Mouse (Mus musculus) embryonic facial prominence, embryonic 15.5 days (tissue): Measurements from ENCODE around the gene Tmem128. TPM values are rescaled to one million over a fixed set of nuclear protein-coding genes. Genes with fewer than 3 reads are reported as not detected.

Source experiments
- ATAC-seq: fragments of 200-750 bp; cut with Nextera tagmentation; 2 replicates; pipeline ENCODE4 v1.8.0; 2017; ENCODE audit warnings: low read depth, moderate TSS enrichment; ENCODE audit not compliant: insufficient number of reproducible peaks, low FRiP score, low TSS enrichment
- H3K27ac ChIP-seq: fragments of 300-500 bp; sonication (generic); replicated peaks from 2 replicates; pipeline ENCODE4 v1.5.1; 2015; ENCODE audit warnings: mild to moderate bottlenecking, inconsistent platforms
- H3K27me3 ChIP-seq: fragments of 300-500 bp; sonication (generic); 2 replicates; pipeline ENCODE4 v1.6.1; 2015; ENCODE audit warnings: inconsistent platforms
- H3K36me3 ChIP-seq: fragments of 300-500 bp; sonication (generic); 2 replicates; pipeline ENCODE4 v1.6.1; 2015; ENCODE audit warnings: mild to moderate bottlenecking, inconsistent platforms
- H3K4me1 ChIP-seq: fragments of 300-500 bp; sonication (generic); 2 replicates; pipeline ENCODE4 v1.6.1; 2015; ENCODE audit warnings: inconsistent platforms
- H3K4me2 ChIP-seq: fragments of 300-500 bp; sonication (generic); replicated peaks from 2 replicates; pipeline ENCODE4 v1.6.1; 2015; ENCODE audit warnings: mild to moderate bottlenecking, inconsistent platforms
- H3K4me3 ChIP-seq: fragments of 300-500 bp; sonication (generic); replicated peaks from 2 replicates; pipeline ENCODE4 v1.5.1; 2015; ENCODE audit warnings: mild to moderate bottlenecking, inconsistent platforms
- H3K9ac ChIP-seq: fragments of 300-500 bp; sonication (generic); 2 replicates; pipeline ENCODE4 v1.6.1; 2015; ENCODE audit warnings: inconsistent platforms
- H3K9me3 ChIP-seq: fragments of 300-500 bp; sonication (generic); replicated peaks from 2 replicates; pipeline ENCODE4 v1.6.1; 2016; ENCODE audit warnings: inconsistent platforms
- WGBS: fragments of 180-500 bp; shearing (Covaris S2); methylation state at CpG from one replicate; pipeline ENCODE4 v1.1.7; 2015; 5-methylcytosine and 5-hydroxymethylcytosine counted together
- polyA plus RNA-seq: library from polyadenylated mRNA; unstranded; fragments of >200 nt; fragmentation: Nextera tagmentation; extraction: Ambion mirVana; gene quantifications from 2 replicates; pipeline ENCODE4 v1.2.1, GENCODE M21; 2015

Tmem128 gene
- polyA plus RNA-seq, 1 experiment from 2014 or later, result 67.8 TPM

DNA sequence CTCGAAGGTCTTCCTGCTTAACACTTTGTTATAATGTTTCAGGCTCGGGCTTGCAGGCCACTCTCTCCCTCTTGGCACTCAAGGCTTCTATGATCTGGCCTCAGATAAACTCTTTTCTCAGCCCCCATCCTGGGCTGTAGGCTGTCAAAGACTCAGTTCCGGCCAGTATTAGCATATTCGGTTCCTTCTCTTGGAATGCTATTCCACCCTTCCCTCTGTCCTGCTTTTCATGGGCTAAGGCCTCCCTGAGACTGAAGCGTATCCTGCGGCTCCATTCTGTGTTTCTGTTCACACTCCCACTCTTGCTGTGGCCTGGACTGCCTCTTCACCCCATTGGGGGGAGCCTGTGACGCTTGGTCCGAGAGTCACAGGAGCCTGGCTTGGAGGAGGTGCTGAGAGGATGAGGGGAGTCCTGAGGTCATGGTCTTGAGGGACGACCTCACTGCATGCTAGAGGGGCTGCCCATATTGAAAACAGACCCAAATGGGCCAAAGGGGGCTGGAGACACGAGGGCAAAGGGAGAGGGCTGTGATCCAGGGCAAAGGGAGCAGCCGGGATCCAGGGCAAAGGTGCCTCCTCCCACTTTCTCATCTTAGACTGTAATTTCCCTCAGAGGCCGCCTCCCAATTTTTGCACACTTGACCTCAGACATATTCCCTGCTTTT, 18.1 kb downstream of the Tmem128 start:
- Histone ChIP-seq H3K4me2 (peak overlapping the region; percentile 52), H3K9me3 (no peaks in the 10 kb centered on the region), H3K27ac (no peak overlapping the region), H3K27me3 (peaks cover 66% of the 10 kb centered on the region), H3K36me3 (no peaks in the 10 kb centered on the region), H3K4me1 (peaks cover 20% of the 10 kb centered on the region), H3K9ac (no peak overlapping the region), H3K4me3 (peak overlapping the region; percentile 32)
- no peak for ATAC-seq
- WGBS, result 17% methylated on average over 12 of the region's 12 CpGs

DNA sequence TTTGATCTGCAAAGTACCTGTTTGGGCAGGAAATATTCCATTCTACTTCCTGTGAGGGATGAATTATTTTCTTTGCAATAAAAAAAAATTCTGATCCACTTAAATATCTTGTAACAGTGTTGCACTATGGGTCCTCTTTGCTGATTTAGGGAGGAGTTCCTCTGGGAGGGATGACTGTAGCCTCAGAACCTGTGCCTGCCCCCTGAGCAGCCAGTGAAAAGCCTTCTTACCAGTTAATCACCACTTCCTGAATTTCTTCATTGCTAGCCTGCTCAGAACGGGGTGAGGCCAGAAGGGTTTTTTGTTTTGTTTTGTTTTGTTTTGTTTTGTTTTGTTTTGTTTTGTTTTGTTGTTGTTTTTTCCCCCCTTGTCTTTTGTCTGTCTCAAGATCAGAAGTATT, 20.1 kb downstream of the Tmem128 start:
- 23% methylated on average over 1 of the region's 1 CpGs for WGBS
- Histone ChIP-seq H3K27me3 (peaks cover 53% of the 10 kb centered on the region), H3K4me3 (no peak overlapping the region), H3K27ac (no peak overlapping the region), H3K4me1 (peaks cover 20% of the 10 kb centered on the region), H3K4me2 (no peak overlapping the region), H3K36me3 (no peaks in the 10 kb centered on the region), H3K9me3 (no peaks in the 10 kb centered on the region), H3K9ac (no peak overlapping the region)
- ATAC-seq, result no peak

DNA sequence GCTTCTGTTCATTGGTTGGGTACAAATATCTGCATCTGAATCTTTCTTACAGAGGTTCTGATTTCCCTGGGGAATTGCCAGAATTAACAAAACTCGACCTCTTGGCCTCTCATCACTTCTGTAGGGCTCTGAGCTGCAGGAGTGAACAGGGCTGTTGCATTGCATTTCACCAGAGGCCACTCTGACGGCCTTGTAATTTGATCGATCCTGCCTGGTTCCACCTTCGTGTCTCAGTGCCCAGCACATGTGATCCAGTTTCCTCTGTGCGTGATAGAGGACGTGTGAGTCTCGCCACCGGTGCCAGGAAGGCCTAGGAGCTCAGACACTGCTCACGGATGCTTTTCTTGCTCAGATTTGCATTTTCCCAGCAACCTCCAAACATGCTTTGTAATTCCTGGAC, 25.7 kb downstream of the Tmem128 start:
- Histone ChIP-seq H3K4me1 (no peaks in the 10 kb centered on the region), H3K9ac (no peak overlapping the region), H3K27ac (no peak overlapping the region), H3K9me3 (no peaks in the 10 kb centered on the region), H3K27me3 (peaks cover 1% of the 10 kb centered on the region; the same call in 1 of the 2 replicates), H3K4me3 (no peak overlapping the region), H3K4me2 (no peak overlapping the region), H3K36me3 (no peaks in the 10 kb centered on the region)
- no peak for ATAC-seq
- WGBS, result 25% methylated on average over 9 of the region's 9 CpGs

DNA sequence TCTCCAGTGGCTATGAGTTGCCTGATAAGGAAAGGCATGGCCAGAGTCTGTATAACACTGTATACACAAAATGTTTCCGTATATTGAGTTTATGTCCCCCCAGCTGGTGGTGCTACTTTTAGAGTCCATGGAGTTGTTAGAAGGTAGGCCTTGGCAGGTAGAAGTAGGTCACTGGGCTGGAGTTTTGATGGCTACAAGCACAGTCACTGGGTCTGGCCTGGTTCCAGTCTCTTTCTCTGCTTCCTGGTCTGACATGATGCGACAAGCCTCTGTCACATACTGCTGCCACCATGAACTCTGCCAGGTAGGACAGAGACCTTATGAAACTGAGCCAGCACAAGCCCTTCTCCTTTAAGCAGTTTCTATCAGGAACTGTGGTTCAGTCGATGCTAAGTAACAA, 28.5 kb downstream of the Tmem128 start:
- Histone ChIP-seq H3K9me3 (no peaks in the 10 kb centered on the region), H3K4me1 (no peaks in the 10 kb centered on the region), H3K9ac (no peak overlapping the region), H3K27me3 (no peaks in the 10 kb centered on the region), H3K27ac (no peak overlapping the region), H3K4me3 (no peak overlapping the region), H3K36me3 (no peaks in the 10 kb centered on the region), H3K4me2 (no peak overlapping the region)
- 88% methylated on average over 3 of the region's 3 CpGs for WGBS
- ATAC-seq, result no peak

DNA sequence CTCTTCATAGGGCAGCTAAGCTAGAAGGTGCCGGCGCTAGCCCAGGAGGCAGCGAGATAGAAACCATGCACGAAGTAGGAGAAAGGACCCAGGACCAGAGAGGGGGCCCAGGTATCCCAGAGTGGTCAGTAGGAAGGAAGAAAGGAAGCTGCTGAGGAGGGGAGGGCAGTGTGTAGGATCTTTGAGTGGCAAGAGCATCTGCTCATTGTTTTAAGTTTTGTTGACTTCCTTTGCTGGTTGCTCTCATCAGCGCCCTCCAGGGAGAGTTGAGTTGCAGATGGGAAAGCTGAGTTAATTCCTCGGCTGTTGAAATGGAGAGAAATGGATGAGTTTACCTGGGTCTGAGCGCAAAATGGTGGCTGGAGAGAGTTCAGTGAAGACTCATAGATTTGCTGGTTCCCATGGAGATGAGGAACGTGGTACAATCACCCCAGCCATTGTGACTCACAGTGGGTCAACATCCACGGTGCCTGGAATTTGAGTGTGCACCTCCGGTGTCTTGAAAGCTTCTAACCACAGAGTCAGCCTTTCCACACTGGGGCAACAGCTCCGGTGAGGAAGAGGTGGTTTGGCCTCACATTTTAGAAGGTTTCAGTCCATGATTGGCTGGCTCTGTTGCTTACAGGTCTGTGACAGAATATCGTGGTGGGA, 41.9 kb downstream of the Tmem128 start:
- 86% methylated on average over 12 of the region's 12 CpGs for WGBS
- ATAC-seq, result no peak
- Histone ChIP-seq H3K36me3 (no peaks in the 10 kb centered on the region), H3K4me3 (no peak overlapping the region), H3K4me1 (no peaks in the 10 kb centered on the region), H3K27me3 (no peaks in the 10 kb centered on the region), H3K9ac (no peak overlapping the region), H3K9me3 (no peaks in the 10 kb centered on the region), H3K4me2 (no peak overlapping the region), H3K27ac (no peak overlapping the region)

DNA sequence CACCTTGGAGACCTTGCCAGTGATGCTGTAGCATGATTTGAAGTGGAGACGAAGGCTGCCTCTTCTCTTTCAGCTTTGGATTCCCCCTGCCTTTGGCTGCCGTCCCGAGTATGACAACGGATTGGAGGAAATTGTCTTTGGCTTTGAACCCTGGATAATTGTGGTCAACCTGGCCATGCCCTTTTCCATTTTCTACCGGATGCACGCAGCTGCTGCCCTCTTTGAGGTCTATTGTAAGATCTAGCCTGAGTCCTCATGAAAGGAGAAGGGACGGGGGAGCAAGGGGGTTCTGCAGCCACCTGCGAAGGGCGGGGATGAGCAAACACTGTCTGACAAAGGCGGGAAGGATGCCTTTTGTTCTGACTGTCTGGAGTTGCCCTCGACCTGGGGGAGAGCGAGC, 42.7 kb downstream of the Tmem128 start:
- Histone ChIP-seq H3K36me3 (no peaks in the 10 kb centered on the region), H3K4me3 (no peak overlapping the region), H3K9me3 (no peaks in the 10 kb centered on the region), H3K27ac (no peak overlapping the region), H3K4me2 (no peak overlapping the region), H3K4me1 (no peaks in the 10 kb centered on the region), H3K27me3 (no peaks in the 10 kb centered on the region), H3K9ac (no peak overlapping the region)
- 44% methylated on average over 12 of the region's 12 CpGs for WGBS
- no peak for ATAC-seq

DNA sequence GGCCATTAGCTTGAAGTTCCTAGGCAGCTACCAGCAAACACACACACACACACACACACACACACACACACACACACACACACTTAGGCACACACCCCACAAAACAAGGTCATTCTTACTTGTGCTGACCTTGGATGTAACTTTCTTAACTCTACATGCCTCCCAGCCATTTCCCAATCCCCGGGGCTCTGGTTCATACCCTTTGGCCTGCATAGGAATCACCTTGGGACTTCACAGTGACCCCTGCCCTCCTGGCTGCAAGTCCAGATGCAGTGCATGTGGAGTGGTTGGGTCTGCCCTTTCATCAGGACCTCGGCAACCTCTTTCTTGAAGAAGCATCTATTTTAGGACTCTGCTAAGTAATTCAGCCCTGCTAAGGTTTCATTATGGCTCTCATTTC, 45.3 kb downstream of the Tmem128 start:
- Histone ChIP-seq H3K27me3 (no peaks in the 10 kb centered on the region), H3K9me3 (no peaks in the 10 kb centered on the region), H3K27ac (no peak overlapping the region), H3K4me2 (no peak overlapping the region), H3K9ac (no peak overlapping the region), H3K4me1 (no peaks in the 10 kb centered on the region), H3K4me3 (no peak overlapping the region), H3K36me3 (no peaks in the 10 kb centered on the region)
- ATAC-seq, result no peak
- 45% methylated on average over 2 of the region's 2 CpGs for WGBS

DNA sequence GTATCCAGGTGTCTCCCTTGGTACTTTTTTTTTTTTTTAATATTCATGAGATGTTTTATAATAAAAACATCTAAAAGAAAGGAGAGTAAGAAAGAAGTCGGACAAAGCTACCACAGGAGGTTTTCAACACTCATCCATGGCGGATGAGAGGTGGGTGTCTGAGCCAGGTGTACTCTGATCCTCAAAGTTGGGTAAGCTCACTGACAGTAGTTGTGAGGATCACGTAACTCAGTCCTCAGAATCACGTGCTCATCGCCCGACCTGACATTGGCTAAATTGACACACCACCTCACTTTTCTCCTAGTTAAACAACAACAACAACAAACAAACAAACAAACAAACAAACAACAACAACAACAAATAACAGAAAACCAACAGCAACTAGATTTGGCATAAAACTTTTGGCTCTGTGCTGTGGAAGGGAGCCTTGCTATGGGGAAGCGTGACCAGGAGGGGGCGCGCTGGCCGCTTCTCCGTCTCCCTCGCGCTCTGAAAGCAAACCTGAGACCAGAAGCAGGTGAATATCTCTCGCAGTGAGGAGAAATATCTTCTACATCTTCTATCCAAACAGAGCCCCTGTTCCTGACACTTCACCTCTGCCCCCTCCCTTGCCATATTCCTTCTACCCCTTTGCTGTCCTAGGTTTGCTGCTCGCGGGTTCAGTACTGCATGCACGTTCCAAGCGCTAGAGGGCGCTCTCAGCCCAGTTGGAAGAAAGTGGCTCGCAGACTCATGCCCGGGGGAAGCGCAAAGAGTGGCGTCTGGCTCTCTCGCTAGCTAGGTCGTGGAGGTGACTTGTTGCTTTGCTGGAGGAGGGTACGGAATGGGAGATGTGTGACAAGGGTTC, 47.5 kb downstream of the Tmem128 start:
- no peaks in the 10 kb centered on the region for H3K36me3 ChIP-seq
- H3K9me3 ChIP-seq, result no peaks in the 10 kb centered on the region
- peak overlapping the region; percentile 65 for H3K4me2 ChIP-seq
- no peaks in the 10 kb centered on the region for H3K4me1 ChIP-seq
- no peak overlapping the region for H3K27ac ChIP-seq
- WGBS, result 9% methylated on average over 26 of the region's 26 CpGs
- peak overlapping the region; percentile 41 for H3K4me3 ChIP-seq
- no peak overlapping the region for H3K9ac ChIP-seq
- H3K27me3 ChIP-seq, result no peaks in the 10 kb centered on the region
- ATAC-seq, result 0 out of 2 replicates have a peak, but pooled peaks have one; percentile 56

DNA sequence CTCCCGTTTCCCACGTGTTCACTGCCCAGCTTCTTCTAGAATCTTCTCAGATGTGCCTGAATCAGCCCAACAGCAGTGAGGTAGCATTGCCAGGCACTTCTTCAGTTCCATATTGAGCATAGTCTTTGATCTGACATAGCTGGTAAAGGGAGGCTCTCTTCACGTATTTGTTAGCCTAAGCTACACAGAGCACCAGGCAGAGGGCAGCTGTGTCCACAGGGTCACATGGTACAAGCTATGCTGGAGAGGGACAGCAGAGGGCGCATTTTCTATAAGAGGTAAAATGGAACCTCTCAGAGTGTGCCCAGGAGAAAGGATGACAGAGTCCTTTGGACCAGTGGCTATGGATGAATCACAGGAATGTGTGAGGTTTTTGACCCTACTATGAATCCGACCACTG, 48.9 kb downstream of the Tmem128 start:
- Histone ChIP-seq H3K27me3 (no peaks in the 10 kb centered on the region), H3K4me1 (no peaks in the 10 kb centered on the region), H3K4me3 (no peak overlapping the region), H3K9ac (no peak overlapping the region), H3K36me3 (no peaks in the 10 kb centered on the region), H3K27ac (no peak overlapping the region), H3K4me2 (no peak overlapping the region), H3K9me3 (no peaks in the 10 kb centered on the region)
- ATAC-seq, result no peak
- WGBS, result 47% methylated on average over 5 of the region's 5 CpGs

DNA sequence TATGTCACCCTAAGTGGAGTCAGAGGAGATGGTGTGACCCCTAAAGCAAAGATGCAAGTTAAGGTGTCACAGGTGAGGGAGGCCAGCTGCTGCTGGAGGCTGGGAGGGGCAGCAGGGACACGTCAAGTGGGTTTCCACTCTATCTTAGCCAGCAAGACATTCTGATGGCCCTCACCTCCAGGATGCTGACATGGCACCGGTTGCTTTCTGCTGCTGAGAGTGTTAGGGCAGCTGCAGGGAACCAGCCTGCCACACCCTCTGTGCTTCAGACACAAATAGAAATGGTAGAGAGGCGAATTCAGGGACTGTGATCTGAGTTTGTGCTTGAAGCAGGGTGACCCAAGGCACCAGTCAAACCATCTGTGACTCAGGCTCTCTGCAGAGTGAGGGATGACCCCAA, 49.8 kb downstream of the Tmem128 start:
- no peak overlapping the region for H3K9ac ChIP-seq
- H3K4me3 ChIP-seq, result no peak overlapping the region
- no peaks in the 10 kb centered on the region for H3K36me3 ChIP-seq
- H3K27ac ChIP-seq, result no peak overlapping the region
- H3K9me3 ChIP-seq, result no peaks in the 10 kb centered on the region
- no peaks in the 10 kb centered on the region for H3K4me1 ChIP-seq
- 66% methylated on average over 3 of the region's 3 CpGs for WGBS
- ATAC-seq, result no peak
- H3K27me3 ChIP-seq, result no peaks in the 10 kb centered on the region
- no peak overlapping the region for H3K4me2 ChIP-seq
